Mouse (Mus musculus) Patski (cell line): ENCODE measurements at regions not wholly inside any gene's neighbourhood (a gene's known extent, or its start where the extent isn't known, plus 50 kb on each side); places are given as distances from the start of the nearest gene placed in this dataset.

Source experiments
- ATAC-seq: fragments of 100-300 bp; one replicate; pipeline ENCODE4 v1.8.0; 2021
- CTCF ChIA-PET: fragments of 350-600 bp; sonication (Branson Sonifier 250); formaldehyde crosslinking; loops from one replicate; lab custom pipeline; 2022; ENCODE audit warnings: inconsistent platforms; lab: Charles Lee
- POLR2A ChIA-PET: fragments of 350-600 bp; sonication (Branson Sonifier 250); formaldehyde crosslinking; loops from one replicate; lab custom pipeline; 2022; ENCODE audit warnings: antibody characterized with exemption, inconsistent platforms; lab: Charles Lee
- DNase-seq: peaks from one replicate; pipeline ENCODE4 v3.0.0-alpha.2; 2011; ENCODE audit warnings: low read depth, low spot score
- H3K27me3 ChIP-seq: fragments of 371-371 bp; one replicate; pipeline ENCODE4 v1.5.1; 2021
- CTCF ChIP-seq: fragments of 100-300 bp; IDR thresholded peaks from one replicate; pipeline ENCODE4 v1.5.1; 2021
- in situ Hi-C: fragments of 300-500 bp; cut with MboI; formaldehyde crosslinking; loops from 3 replicates; pipeline ENCODE4 v1.11.1; 2018; ENCODE audit warnings: low pct_unique_long_range_greater_than_20kb, mixed read lengths

GRCm38 (mm10) chr14:25027076-25027475 is 431.9 kb upstream of the Zmiz1 start:
- POLR2A ChIA-PET = no interaction called here
- DNase-seq = no peak
- peaks cover 3% of the 10 kb centered on the region for H3K27me3 ChIP-seq
- in situ Hi-C loops = no loop called here
- CTCF ChIA-PET = no interaction called here
- TF ChIP-seq CTCF = no peak
- no peak for ATAC-seq

- in situ Hi-C loops = no loop called here
- no peak for TF ChIP-seq CTCF
- H3K27me3 ChIP-seq = peaks cover 3% of the 10 kb centered on the region
- DNase-seq = no peak
- ATAC-seq = no peak
- ChIA-PET POLR2A (no interaction called here), CTCF (no interaction called here)
Observed at GRCm38 (mm10) chr14:25027842-25028241, 431.1 kb upstream of the Zmiz1 start.

DNA sequence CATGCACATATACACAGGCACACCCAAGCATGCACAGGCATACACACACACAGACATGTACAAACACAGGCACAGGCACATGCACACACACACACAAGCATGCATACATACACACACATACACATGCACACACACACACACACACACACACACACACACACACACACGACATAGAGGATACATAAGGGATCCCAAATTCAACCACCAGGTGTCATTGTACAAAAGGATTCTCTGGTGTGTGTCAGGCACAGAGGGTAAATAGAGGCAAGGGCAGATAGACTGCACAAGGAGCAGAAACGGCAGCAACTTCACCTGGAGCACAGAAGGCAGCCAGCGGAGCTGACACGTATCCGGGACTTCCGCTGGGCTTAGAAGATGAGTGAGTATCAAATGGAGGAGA is 428.1 kb upstream of the Zmiz1 start:
- no peak for DNase-seq
- no peaks in the 10 kb centered on the region for H3K27me3 ChIP-seq
- CTCF ChIA-PET = no interaction called here
- TF ChIP-seq CTCF = no peak
- POLR2A ChIA-PET = interaction anchor here (0.7 kb wide), 1 partner anchor 480 kb away, joined by 3 read pairs; no protein-coding TSS in a partner anchor
- no peak for ATAC-seq
- in situ Hi-C loops = no loop called here

DNA sequence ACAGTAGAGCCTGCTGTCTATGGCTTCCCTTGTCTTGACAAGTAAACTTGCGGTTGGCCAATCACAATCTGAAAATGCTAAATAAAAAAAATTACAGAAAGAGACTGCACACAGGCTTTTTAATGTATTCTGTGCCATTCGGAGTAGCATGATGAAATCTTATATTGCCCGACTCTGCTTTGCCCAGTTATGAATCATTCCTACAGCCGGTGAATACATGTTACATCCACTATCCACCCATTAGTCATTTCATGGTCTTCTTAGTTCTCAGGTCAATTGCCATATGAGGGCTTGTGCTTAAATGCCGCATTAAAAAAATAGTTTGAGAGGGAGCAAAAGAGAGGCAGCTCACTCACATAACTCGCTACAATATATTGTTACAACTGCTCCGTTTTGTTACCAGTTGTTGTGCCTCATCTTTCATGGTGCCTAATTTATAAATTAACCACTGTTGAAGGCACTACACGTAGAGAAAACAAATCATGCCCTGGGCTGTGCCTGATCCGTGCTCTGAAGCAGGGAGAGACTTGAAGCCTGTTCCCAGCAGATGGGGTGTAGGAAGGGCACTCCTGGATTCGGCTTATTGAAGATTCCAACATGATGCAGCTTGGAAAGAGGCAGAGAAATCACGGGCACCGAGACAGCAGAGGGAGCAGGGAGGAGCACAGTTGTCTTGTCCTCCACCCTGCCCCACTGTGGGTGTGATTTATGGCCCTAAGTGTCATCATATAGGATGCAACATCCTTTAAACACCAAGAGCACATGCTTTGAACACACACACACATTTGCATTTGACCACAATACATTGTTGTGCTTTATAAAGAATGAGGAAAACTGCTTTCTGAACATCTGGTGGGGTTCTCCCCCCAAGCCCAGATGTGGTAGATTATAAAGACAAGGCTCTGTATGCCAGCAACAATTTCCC is 427.0 kb upstream of the Zmiz1 start:
- no peak for ATAC-seq
- in situ Hi-C loops = no loop called here

DNA sequence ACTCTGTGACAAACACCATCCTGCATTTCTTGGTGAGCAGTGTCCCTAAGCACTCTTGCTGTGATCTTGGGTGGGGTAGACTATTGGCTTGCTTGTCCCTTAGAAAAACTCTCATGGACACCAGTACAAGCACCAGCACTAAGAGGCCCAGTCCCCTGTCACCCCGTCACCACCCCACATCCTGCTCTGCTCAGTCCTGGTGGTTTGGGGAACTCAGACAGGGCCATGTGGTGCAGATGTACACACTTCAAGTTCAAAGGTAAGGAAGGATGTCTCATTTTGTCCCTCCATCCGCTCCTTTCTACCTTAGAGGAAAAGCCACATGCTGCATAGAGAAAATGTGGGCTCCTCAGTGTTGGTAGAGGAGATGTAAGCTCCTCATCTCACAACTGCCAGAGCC is 426.1 kb upstream of the Zmiz1 start:
- peaks cover 3% of the 10 kb centered on the region for H3K27me3 ChIP-seq
- no peak for DNase-seq
- ChIA-PET POLR2A (interaction anchor here (1.8 kb wide), 1 partner anchor 9 kb away, joined by 4 read pairs; no protein-coding TSS in a partner anchor), CTCF (no interaction called here)
- in situ Hi-C loops = no loop called here
- no peak for TF ChIP-seq CTCF
- ATAC-seq = no peak

More for the DNA sequence above, 427.0 kb upstream of the Zmiz1 start:
- peaks cover 3% of the 10 kb centered on the region for H3K27me3 ChIP-seq
- no peak for TF ChIP-seq CTCF
- DNase-seq = no peak
- CTCF ChIA-PET = no interaction called here
- POLR2A ChIA-PET = interaction anchor here (0.7 to 1.8 kb wide), 2 partner anchors 10 to 95 kb away, joined by 3 to 4 read pairs; no protein-coding TSS in a partner anchor

GRCm38 (mm10) chr14:25042265-25042664 is 416.7 kb upstream of the Zmiz1 start:
- TF ChIP-seq CTCF = no peak
- no peak for DNase-seq
- ATAC-seq = no peak
- in situ Hi-C loops = no loop called here
- POLR2A ChIA-PET = interaction anchor here (1.1 kb wide), 1 partner anchor 9 kb away, joined by 4 read pairs; no protein-coding TSS in a partner anchor
- CTCF ChIA-PET = interaction anchor here (1.3 kb wide), 1 partner anchor 10 kb away, joined by 4 read pairs; no protein-coding TSS in a partner anchor
- peaks cover 2% of the 10 kb centered on the region for H3K27me3 ChIP-seq

DNA sequence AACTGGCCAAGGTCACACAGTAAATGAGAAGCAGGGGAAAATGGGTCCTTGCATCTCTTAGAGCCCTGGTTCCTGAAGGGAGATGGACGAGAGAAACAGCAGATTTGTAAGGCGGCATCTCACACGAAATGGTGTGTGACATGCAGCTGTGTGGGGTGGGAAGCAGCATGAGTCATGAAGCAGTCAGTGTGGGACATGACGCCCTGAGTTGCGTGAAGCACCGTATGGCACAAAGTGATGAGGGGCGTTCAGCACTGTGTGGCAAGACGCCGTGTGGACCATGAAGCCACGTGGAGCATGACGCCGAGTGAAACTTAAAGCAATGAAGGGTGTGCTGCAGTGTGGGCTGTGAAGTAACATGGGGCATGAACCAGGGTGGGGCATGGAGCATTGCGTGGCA is 414.9 kb upstream of the Zmiz1 start:
- ChIA-PET POLR2A (no interaction called here), CTCF (no interaction called here)
- no peak for ATAC-seq
- no peak for TF ChIP-seq CTCF
- no peak for DNase-seq
- in situ Hi-C loops = no loop called here
- H3K27me3 ChIP-seq = peaks cover 12% of the 10 kb centered on the region

DNA sequence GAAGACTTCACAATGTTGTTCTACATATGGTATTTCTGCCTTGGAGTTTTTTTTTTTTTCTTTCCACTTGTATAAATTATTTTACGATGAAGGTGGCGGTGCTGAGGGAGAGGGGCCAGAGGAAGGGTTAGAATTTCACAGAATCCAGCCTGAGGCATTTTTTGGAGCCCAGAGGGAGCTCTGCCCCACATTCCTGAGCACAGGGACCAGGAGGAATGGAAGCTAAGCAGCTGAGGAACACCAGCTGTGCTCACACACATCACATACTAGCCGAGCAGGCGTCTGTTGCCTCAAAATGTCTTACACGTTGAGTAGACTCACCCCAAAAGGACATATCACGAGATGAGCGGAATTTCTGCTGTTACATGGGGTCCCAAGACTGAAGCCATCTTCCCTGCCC is 414.1 kb upstream of the Zmiz1 start:
- ATAC-seq (no peak), DNase-seq (no peak)
- ChIA-PET POLR2A (no interaction called here), CTCF (no interaction called here)
- in situ Hi-C loops = no loop called here
- peaks cover 15% of the 10 kb centered on the region for H3K27me3 ChIP-seq
- no peak for TF ChIP-seq CTCF

DNA sequence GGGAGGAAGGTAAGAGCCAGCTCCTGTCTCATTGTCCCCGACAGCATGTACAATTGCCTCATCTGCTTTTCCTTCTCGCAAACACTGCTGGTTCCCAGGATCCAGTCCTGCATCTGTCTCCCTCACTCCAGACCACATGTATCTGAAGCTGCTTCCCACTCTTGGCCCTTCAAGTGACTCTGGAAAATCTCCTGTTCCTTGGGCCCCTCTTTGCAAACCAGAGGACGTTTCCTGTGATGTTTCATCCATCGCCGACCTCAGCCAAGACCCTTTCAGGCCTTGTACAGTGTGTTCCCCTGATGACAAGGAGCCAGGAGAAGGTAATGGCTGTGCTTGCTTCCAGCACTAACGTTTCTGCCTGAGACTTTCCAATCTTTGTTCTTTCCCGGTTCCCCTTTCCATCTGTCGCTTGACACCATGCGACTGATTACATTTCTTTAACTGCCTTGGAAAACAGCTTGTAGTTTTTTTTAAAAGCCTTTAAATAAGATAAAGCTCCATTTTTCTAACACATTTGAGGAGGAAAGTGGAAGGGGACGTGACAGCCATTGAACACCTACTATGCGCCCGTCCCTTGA is 408.2 kb upstream of the Zmiz1 start:
- DNase-seq = no peak
- ChIA-PET POLR2A (no interaction called here), CTCF (interaction anchor here (1.0 kb wide), 1 partner anchor 89 kb away, joined by 3 read pairs; no protein-coding TSS in a partner anchor)
- in situ Hi-C loops = no loop called here
- no peak for ATAC-seq
- peaks cover 34% of the 10 kb centered on the region for H3K27me3 ChIP-seq
- no peak for TF ChIP-seq CTCF

GRCm38 (mm10) chr14:25052175-25052574 is 406.8 kb upstream of the Zmiz1 start:
- in situ Hi-C loops = no loop called here
- ATAC-seq = no peak

DNA sequence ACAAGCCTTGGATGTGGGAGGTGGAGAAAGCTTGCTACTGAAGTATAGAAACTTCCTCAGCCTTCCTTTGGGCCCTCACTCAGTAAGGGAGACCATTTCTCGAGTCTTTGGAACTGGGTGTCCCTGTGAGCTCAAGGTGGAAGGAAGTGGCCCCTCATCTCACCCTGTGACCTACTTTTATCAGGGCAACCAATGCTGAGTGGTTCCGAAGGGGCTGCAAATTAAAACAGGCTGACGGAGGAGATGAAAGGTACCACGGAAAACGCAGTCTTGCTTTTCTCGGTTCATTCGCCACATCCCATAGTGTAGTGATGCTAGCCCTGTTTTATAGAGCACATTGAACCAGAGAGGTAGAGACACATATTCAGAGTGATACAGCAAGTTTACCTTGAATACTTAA is 399.6 kb upstream of the Zmiz1 start:
- in situ Hi-C loops = no loop called here
- peaks cover 6% of the 10 kb centered on the region for H3K27me3 ChIP-seq
- ATAC-seq (no peak), DNase-seq (no peak)
- ChIA-PET POLR2A (no interaction called here), CTCF (no interaction called here)
- TF ChIP-seq CTCF = no peak

More at GRCm38 (mm10) chr14:25052175-25052574, 406.8 kb upstream of the Zmiz1 start:
- CTCF ChIA-PET = interaction anchor here (1.8 kb wide), 1 partner anchor 10 kb away, joined by 4 read pairs; no protein-coding TSS in a partner anchor
- peaks cover 34% of the 10 kb centered on the region for H3K27me3 ChIP-seq
- no peak for DNase-seq
- no peak for TF ChIP-seq CTCF
- POLR2A ChIA-PET = no interaction called here
